Mouse (Mus musculus): ENCODE measurements around the gene Psmd14. TPM values are rescaled to one million over a fixed set of nuclear protein-coding genes. Genes with fewer than 3 reads are reported as not detected.

Psmd14 gene
- 166 and 184 TPM in 2 replicates for polyA plus RNA-seq (2015; fragmentation: Nextera tagmentation; extraction: Ambion mirVana)

DNA sequence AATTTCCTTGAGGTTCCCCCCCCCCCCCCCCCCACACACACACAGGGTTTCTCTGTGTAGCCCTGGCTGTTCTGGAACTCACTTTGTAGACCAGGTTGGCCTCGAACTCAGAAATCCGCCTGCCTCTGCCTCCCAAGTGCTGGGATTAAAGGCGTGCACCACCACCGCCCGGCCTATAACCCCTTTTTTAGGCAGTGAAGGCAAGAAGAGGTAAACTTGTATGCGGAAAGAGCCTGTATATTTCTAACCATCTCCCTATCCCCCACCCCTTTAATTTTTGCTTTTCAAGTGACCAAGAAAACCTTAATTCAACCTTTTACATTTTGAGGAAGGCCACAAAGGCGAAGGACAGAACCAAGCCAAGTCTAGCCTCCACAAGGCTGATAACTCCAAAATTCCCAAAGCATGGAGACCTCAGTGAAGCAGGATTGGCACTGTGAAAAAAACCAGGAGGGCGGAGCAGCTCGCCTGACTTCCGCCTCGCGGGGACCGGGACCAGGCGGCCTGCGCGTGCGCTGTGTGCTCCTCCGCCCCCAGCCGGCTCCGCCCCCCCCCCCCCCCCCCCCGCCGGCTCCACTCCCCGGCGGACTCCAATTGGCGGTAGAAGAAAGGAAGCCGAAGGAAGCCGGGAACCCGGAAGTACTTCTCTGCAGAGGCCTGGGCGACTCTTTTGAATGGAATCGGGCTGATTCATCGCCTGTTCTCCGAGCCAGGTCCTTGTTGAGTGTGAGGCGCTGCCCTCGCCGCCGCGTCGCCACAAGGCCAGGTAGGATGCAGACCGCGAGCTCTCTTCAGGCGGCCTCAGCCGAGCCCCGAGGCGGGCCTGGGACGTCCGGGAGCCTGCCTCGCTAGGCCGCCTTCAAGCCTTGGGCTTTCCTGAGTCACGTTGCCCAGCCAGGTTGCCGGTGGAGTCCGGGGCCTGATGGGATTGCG, at the start of gene Psmd14:
Gene Psmd14, plus strand, starts transcription at position 587 of the 933 bp plus-strand sequence.
- Histone ChIP-seq H3K4me3 (replicated peaks) (peak within 1 kb of the TSS; percentile 72), H3K4me2 (peak within 1 kb of the TSS; percentile 74), H3K4me1 (replicated peaks) (peaks cover 25% of the 10 kb centered on the region), H3K27me3 (no peaks in the 10 kb centered on the region), H3K36me3 (peaks cover 5% of the 10 kb centered on the region; the same call in 1 of the 2 replicates), H3K9me3 (replicated peaks) (no peaks in the 10 kb centered on the region), H3K9ac (peak within 1 kb of the TSS; percentile 81), H3K27ac (peak within 1 kb of the TSS; percentile 86)
- peak; percentile 95 for ATAC-seq (ENCODE audit: low read depth)
- 4% methylated on average over 44 of the region's 52 CpGs for WGBS (ENCODE audit: insufficient replicate concordance)
- DNase-seq = peak; percentile 85

DNA sequence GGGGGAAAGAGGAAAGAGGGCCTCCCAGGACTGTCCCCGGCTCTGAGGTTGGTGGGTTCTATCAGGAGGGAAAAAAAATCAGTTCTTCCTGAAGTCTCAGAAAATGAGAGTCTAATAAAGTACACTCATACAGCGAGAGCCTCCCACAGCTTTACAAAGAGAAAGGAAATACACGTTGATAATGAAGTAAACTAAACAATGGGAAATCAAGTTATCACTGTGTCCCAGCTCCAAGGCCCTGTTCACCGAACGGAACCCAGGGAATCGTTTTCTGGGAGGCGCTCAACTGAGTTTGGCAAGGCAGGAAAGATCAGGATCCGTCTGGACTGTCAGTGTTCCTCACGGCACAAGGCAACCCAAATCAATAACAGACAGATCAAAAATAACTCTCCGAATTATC, 48.7 kb upstream of the Psmd14 start:
- no peaks in the 10 kb centered on the region for H3K4me1 ChIP-seq (replicated peaks)
- H3K9me3 ChIP-seq (replicated peaks) = no peaks in the 10 kb centered on the region
- H3K27ac ChIP-seq = no peak overlapping the region
- DNase-seq = no peak
- no peak overlapping the region for H3K9ac ChIP-seq
- WGBS (ENCODE audit: insufficient replicate concordance) = 66% methylated on average over 10 of the region's 10 CpGs
- peaks cover 5% of the 10 kb centered on the region for H3K27me3 ChIP-seq
- peak; percentile 18; the same call in 1 of the 2 replicates for ATAC-seq (ENCODE audit: low read depth)
- H3K36me3 ChIP-seq = no peaks in the 10 kb centered on the region
- no peak overlapping the region for H3K4me3 ChIP-seq (replicated peaks)
- H3K4me2 ChIP-seq = no peak overlapping the region

DNA sequence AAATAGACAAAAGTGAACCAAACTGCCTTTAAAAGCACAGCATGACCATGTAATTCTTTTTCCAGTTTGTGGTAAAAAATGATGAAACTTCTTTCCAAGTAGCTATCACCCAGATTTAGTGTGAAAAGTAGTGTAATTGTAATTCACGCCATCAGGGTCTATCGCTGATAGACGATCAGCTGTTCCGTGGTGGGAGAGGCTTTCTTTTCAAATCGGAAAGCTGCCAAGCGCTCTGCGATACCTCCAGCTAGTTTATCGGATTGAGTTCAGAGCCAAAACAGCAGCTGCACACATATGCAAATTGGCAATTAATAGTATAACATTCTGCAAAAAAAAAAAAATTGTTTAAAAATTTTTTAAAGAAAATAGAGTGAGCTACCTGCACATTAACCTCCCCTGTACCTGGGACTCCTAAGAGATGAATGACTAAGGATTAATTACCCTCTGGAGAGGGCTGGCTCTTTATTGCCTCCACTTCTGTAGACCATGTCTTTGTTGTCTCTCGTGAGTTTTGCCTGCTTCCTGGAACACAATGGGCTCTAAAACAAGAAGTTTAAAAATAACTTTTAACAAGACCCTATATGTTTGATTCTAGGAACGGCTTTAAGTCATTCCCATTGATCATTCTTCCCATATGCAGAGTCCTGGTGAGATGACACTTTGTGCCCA, 47.8 kb upstream of the Psmd14 start:
- Histone ChIP-seq H3K27ac (no peak overlapping the region), H3K4me3 (replicated peaks) (no peak overlapping the region), H3K36me3 (no peaks in the 10 kb centered on the region), H3K4me1 (replicated peaks) (no peaks in the 10 kb centered on the region), H3K9ac (no peak overlapping the region), H3K27me3 (no peaks in the 10 kb centered on the region), H3K4me2 (no peak overlapping the region), H3K9me3 (replicated peaks) (no peaks in the 10 kb centered on the region)
- ATAC-seq (ENCODE audit: low read depth) (no peak), DNase-seq (no peak)
- WGBS (ENCODE audit: insufficient replicate concordance) = 66% methylated on average over 10 of the region's 10 CpGs

DNA sequence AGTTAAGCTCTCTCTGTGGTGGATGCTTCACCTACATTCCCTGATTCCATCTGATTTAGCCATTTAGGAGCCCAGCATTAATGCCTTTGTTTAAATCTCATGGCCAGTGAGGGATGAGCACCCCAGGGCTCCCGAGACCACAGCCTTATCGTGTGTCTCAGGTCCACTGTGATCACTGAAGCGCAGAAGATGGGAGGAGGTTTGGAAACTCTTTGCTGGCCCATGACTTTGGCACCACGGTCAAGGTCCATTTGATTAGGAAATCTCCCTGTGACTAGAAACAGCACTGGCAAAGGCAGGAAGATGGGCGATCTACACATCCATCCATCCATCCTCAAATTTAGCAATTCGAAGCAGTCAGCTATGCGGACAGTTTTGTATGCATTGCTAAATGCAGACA, 44.1 kb upstream of the Psmd14 start:
- H3K4me3 ChIP-seq (replicated peaks) = no peak overlapping the region
- no peak for DNase-seq
- H3K4me1 ChIP-seq (replicated peaks) = no peaks in the 10 kb centered on the region
- no peak overlapping the region for H3K9ac ChIP-seq
- H3K36me3 ChIP-seq = no peaks in the 10 kb centered on the region
- H3K27me3 ChIP-seq = no peaks in the 10 kb centered on the region
- H3K27ac ChIP-seq = no peak overlapping the region
- 73% methylated on average over 7 of the region's 7 CpGs for WGBS (ENCODE audit: insufficient replicate concordance)
- ATAC-seq (ENCODE audit: low read depth) = no peak
- H3K9me3 ChIP-seq (replicated peaks) = no peaks in the 10 kb centered on the region
- no peak overlapping the region for H3K4me2 ChIP-seq

DNA sequence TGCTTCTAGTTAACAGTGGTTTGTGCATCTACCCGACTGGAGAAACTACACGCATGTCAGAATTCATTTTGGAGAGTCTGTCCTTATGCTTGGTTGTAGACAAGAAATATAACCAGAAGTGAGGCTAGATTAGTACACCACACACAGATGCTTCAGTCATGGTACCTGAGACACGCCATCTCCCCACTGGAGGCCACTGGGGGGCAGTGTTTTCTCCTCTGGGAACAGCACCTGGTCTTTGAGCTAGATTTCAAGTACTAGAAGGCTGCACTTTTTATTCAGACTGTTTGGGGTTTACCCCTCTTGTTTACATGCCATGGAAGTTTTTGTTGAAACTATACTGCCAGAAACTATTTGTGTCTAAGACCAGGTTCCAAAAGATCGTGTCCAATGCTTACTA, 43.2 kb upstream of the Psmd14 start:
- Histone ChIP-seq H3K36me3 (no peaks in the 10 kb centered on the region), H3K27ac (no peak overlapping the region), H3K4me1 (replicated peaks) (no peaks in the 10 kb centered on the region), H3K9me3 (replicated peaks) (no peaks in the 10 kb centered on the region), H3K4me2 (no peak overlapping the region), H3K9ac (no peak overlapping the region), H3K27me3 (no peaks in the 10 kb centered on the region), H3K4me3 (replicated peaks) (no peak overlapping the region)
- DNase-seq = no peak
- WGBS (ENCODE audit: insufficient replicate concordance) = 18% methylated on average over 4 of the region's 4 CpGs
- no peak for ATAC-seq (ENCODE audit: low read depth)

DNA sequence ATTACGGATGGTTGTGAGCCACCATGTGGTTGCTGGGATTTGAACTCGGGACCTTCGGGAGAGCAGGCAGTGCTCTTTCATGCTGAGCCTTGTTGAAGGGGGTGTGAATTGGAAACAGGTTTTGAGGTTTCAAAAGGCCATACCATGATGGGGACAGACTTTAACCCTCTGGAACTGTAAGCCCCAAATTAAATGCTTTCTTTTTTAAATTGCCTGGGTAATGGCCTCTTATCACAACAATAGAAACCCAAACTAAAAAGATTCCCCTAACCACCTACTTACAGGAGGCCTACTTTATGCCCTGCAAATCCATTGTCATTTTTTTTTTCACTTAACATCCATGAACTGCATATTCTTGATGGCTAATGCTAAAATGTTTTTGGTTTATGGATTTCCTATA, 36.9 kb upstream of the Psmd14 start:
- Histone ChIP-seq H3K27ac (no peak overlapping the region), H3K27me3 (no peaks in the 10 kb centered on the region), H3K4me1 (replicated peaks) (no peaks in the 10 kb centered on the region), H3K4me2 (no peak overlapping the region), H3K36me3 (no peaks in the 10 kb centered on the region), H3K9me3 (replicated peaks) (no peaks in the 10 kb centered on the region), H3K4me3 (replicated peaks) (no peak overlapping the region), H3K9ac (no peak overlapping the region)
- DNase-seq (no peak), ATAC-seq (ENCODE audit: low read depth) (no peak)
- 72% methylated on average over 3 of the region's 3 CpGs for WGBS (ENCODE audit: insufficient replicate concordance)

DNA sequence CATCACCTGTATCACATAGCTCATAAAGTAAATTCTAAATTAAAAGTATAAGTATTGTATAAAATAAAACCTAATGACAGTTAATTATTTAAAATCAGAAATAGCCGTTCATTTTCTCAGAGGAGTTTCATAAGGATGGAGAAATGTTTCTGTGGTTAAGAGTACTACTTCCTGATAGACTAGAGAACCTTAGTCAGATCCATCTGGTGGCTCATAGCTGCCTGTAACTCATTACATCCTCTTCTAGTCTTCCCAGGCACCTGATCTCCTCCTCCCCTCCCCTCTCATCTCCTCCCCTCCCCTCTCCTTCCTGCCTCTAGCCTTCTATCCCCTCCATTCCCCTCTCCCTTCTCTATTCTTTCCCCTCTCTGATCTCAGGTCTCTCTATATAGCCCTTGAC, 29.9 kb upstream of the Psmd14 start:
- Histone ChIP-seq H3K4me2 (no peak overlapping the region), H3K9ac (no peak overlapping the region), H3K27ac (no peak overlapping the region), H3K36me3 (no peaks in the 10 kb centered on the region), H3K27me3 (no peaks in the 10 kb centered on the region), H3K4me3 (replicated peaks) (no peak overlapping the region), H3K9me3 (replicated peaks) (no peaks in the 10 kb centered on the region), H3K4me1 (replicated peaks) (no peaks in the 10 kb centered on the region)
- WGBS (ENCODE audit: insufficient replicate concordance) = 27% methylated on average over 1 of the region's 1 CpGs
- ATAC-seq (ENCODE audit: low read depth) (no peak), DNase-seq (no peak)

DNA sequence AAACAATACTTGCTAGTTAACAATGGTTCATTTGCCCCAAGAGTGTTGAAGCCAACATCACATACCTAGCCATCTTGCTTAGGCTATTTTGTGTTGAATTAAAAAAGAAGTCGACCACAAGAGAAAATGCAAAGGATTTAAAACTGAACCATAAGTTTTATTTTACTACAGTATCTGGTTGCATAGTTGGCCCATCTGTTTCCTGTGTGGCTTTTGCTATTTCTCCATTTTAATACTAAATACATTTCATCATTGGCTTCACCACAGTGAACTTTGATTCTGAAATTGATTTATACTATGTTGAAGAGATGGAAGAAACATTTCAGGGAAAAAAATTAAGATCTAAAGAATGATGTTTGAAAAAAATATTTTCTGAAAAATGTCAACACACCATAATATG, 25.0 kb upstream of the Psmd14 start:
- no peaks in the 10 kb centered on the region for H3K9me3 ChIP-seq (replicated peaks)
- H3K36me3 ChIP-seq = no peaks in the 10 kb centered on the region
- H3K27ac ChIP-seq = no peak overlapping the region
- ATAC-seq (ENCODE audit: low read depth) = no peak
- DNase-seq = no peak
- no peak overlapping the region for H3K9ac ChIP-seq
- 40% methylated on average over 1 of the region's 1 CpGs for WGBS (ENCODE audit: insufficient replicate concordance)
- H3K27me3 ChIP-seq = no peaks in the 10 kb centered on the region
- no peaks in the 10 kb centered on the region for H3K4me1 ChIP-seq (replicated peaks)
- no peak overlapping the region for H3K4me3 ChIP-seq (replicated peaks)
- H3K4me2 ChIP-seq = no peak overlapping the region

DNA sequence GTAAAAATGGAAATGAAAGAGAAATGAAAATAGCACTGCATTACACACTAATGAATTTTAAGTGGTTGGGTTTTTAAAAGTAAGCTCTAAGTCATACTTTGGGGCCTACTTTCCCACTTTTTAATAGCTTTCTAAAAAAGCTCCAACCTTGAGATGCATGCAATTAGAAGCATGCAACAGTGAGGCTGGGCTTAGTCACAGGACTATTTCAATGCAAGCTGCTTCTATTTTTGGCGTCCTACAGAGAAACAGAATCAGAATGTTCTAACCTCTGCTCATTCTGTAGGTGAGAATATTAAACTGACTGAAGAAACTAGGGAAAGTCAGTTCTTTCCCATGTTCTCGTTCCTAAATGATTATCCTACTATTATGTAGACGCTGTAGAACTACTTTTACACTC, 22.4 kb upstream of the Psmd14 start:
- H3K4me1 ChIP-seq (replicated peaks) = no peaks in the 10 kb centered on the region
- H3K9me3 ChIP-seq (replicated peaks) = no peaks in the 10 kb centered on the region
- H3K27me3 ChIP-seq = no peaks in the 10 kb centered on the region
- no peaks in the 10 kb centered on the region for H3K36me3 ChIP-seq
- ATAC-seq (ENCODE audit: low read depth) (no peak), DNase-seq (no peak)
- no peak overlapping the region for H3K4me2 ChIP-seq
- no peak overlapping the region for H3K4me3 ChIP-seq (replicated peaks)
- H3K27ac ChIP-seq = no peak overlapping the region
- H3K9ac ChIP-seq = no peak overlapping the region
- 54% methylated on average over 3 of the region's 3 CpGs for WGBS (ENCODE audit: insufficient replicate concordance)

DNA sequence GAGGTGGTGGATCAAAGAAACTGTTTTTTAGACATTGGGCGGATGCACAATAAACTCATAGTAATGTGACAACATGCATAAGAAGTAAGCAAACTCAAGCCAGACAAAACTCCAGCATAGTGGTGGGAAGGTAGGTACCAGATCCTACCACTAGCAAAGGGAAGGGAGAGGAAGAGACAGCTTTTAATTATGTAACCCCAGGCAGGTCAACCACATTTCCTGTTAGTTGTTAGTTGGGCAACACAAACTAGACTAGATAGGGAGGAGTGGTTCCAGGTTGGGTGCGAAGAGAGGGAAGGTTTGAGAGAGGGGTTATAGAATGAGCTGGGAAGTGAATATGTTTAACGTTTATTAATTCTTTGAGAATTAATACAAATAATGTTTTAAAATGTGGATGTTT, 1.9 kb upstream of the Psmd14 start:
- Histone ChIP-seq H3K9me3 (replicated peaks) (no peaks in the 10 kb centered on the region), H3K4me1 (replicated peaks) (peaks cover 25% of the 10 kb centered on the region), H3K36me3 (peaks cover 5% of the 10 kb centered on the region; the same call in 1 of the 2 replicates), H3K4me2 (no peak overlapping the region), H3K4me3 (replicated peaks) (no peak overlapping the region), H3K9ac (no peak overlapping the region), H3K27me3 (0 out of 2 replicates have a peak, but pooled peaks cover 2% of the 10 kb centered on the region), H3K27ac (no peak overlapping the region)
- DNase-seq (no peak), ATAC-seq (ENCODE audit: low read depth) (no peak)
- 83% methylated on average over 3 of the region's 3 CpGs for WGBS (ENCODE audit: insufficient replicate concordance)

DNA sequence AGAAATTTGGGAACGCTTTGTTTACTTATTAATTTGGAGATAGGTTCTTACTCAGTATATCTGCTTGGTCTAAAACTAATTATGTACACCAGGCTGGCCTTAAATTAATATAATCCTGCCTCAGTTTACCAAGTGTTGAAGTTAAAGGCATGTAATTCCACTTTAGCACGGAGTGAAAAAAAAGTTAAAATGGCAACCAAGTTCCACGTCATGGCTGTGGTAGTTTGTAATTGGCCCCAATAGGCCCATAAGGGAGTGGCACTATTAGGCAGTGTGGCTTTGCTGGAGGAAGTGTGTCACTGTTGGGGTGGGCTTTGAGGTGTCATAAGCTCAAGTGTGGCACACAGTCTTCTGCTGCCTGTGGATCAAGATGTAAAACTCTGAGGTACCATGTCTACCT, 1.0 kb downstream of the Psmd14 start:
- no peaks in the 10 kb centered on the region for H3K27me3 ChIP-seq
- peak; percentile 54 for DNase-seq
- WGBS (ENCODE audit: insufficient replicate concordance) = 25% methylated on average over 3 of the region's 3 CpGs

More for the DNA sequence above, 1.0 kb downstream of the Psmd14 start:
- ATAC-seq (ENCODE audit: low read depth) = peak; percentile 62
- Histone ChIP-seq H3K27ac (peak overlapping the region; percentile 86; the same call in 1 of the 2 replicates), H3K9me3 (replicated peaks) (no peaks in the 10 kb centered on the region), H3K36me3 (peaks cover 5% of the 10 kb centered on the region; the same call in 1 of the 2 replicates), H3K4me2 (peak overlapping the region; percentile 68), H3K9ac (peak overlapping the region; percentile 81), H3K4me1 (replicated peaks) (peaks cover 25% of the 10 kb centered on the region), H3K4me3 (replicated peaks) (peak overlapping the region; percentile 72)

All from liver, embryonic 13.5 days (tissue).